Mouse (Mus musculus): ENCODE measurements around the gene Grik4.

The Grik4 gene

GRCm38 (mm10) chr9:42865036-42865829, 79.1 kb downstream of the Grik4 start:
- in situ Hi-C loops (cut with MboI; ENCODE audit: unreplicated experiment in 2 of 2) = no loop called here

- in situ Hi-C loops (cut with MboI; ENCODE audit: unreplicated experiment in 2 of 2) = no loop called here
Observed at GRCm38 (mm10) chr9:42863360-42863759, 80.9 kb downstream of the Grik4 start.

GRCm38 (mm10) chr9:42861711-42862110, 82.6 kb downstream of the Grik4 start:
- in situ Hi-C loops (cut with MboI; ENCODE audit: unreplicated experiment in 2 of 2) = no loop called here

- in situ Hi-C loops (cut with MboI; ENCODE audit: unreplicated experiment in 2 of 2) = no loop called here
Observed at GRCm38 (mm10) chr9:42861238-42861637, 83.1 kb downstream of the Grik4 start.

- in situ Hi-C loops (cut with MboI; ENCODE audit: unreplicated experiment in 2 of 2) = no loop called here
Observed at GRCm38 (mm10) chr9:42859959-42860794, 84.1 kb downstream of the Grik4 start.

- in situ Hi-C loops (cut with MboI; ENCODE audit: unreplicated experiment in 2 of 2) = no loop called here
Observed at GRCm38 (mm10) chr9:42858998-42859690, 85.1 kb downstream of the Grik4 start.

GRCm38 (mm10) chr9:42858576-42858975, 85.7 kb downstream of the Grik4 start:
- in situ Hi-C loops (cut with MboI; ENCODE audit: unreplicated experiment in 2 of 2) = no loop called here

- in situ Hi-C loops (cut with MboI; ENCODE audit: unreplicated experiment in 2 of 2) = no loop called here
Observed at GRCm38 (mm10) chr9:42857756-42858155, 86.5 kb downstream of the Grik4 start.

- in situ Hi-C loops (cut with MboI; ENCODE audit: unreplicated experiment in 2 of 2) = no loop called here
Observed at GRCm38 (mm10) chr9:42853077-42853476, 91.2 kb downstream of the Grik4 start.

GRCm38 (mm10) chr9:42850063-42850462, 94.2 kb downstream of the Grik4 start:
- in situ Hi-C loops (cut with MboI; ENCODE audit: unreplicated experiment in 2 of 2) = no loop called here

- in situ Hi-C loops (cut with MboI; ENCODE audit: unreplicated experiment in 2 of 2) = no loop called here
Observed at GRCm38 (mm10) chr9:42848061-42848460, 96.2 kb downstream of the Grik4 start.

- in situ Hi-C loops (cut with MboI; ENCODE audit: unreplicated experiment in 2 of 2) = no loop called here
Observed at GRCm38 (mm10) chr9:42846676-42847425, 97.4 kb downstream of the Grik4 start.

- in situ Hi-C loops (cut with MboI; ENCODE audit: unreplicated experiment in 2 of 2) = no loop called here
Observed at GRCm38 (mm10) chr9:42846139-42846538, 98.2 kb downstream of the Grik4 start.

- in situ Hi-C loops (cut with MboI; ENCODE audit: unreplicated experiment in 2 of 2) = no loop called here
Observed at GRCm38 (mm10) chr9:42844301-42844700, 100.0 kb downstream of the Grik4 start.

GRCm38 (mm10) chr9:42838299-42838698, 106.0 kb downstream of the Grik4 start:
- in situ Hi-C loops (cut with MboI; ENCODE audit: unreplicated experiment in 2 of 2) = no loop called here

- in situ Hi-C loops (cut with MboI; ENCODE audit: unreplicated experiment in 2 of 2) = no loop called here
Observed at GRCm38 (mm10) chr9:42837498-42837897, 106.8 kb downstream of the Grik4 start.

- in situ Hi-C loops (cut with MboI; ENCODE audit: unreplicated experiment in 2 of 2) = no loop called here
Observed at GRCm38 (mm10) chr9:42831558-42831957, 112.7 kb downstream of the Grik4 start.

GRCm38 (mm10) chr9:42819247-42819646, 125.0 kb downstream of the Grik4 start:
- in situ Hi-C loops (cut with MboI; ENCODE audit: unreplicated experiment in 2 of 2) = no loop called here

- in situ Hi-C loops (cut with MboI; ENCODE audit: unreplicated experiment in 2 of 2) = no loop called here
Observed at GRCm38 (mm10) chr9:42816815-42817214, 127.5 kb downstream of the Grik4 start.

GRCm38 (mm10) chr9:42809146-42809545, 135.1 kb downstream of the Grik4 start:
- in situ Hi-C loops (cut with MboI; ENCODE audit: unreplicated experiment in 2 of 2) = no loop called here
